Mouse (Mus musculus) urinary bladder, postnatal 14 days (tissue): ENCODE data around the gene Iqcf3.

Source experiments
- DNase-seq: peaks from one replicate; pipeline ENCODE4 v3.0.0; 2021; ENCODE audit warnings: low spot score

Iqcf3 gene

GRCm38 (mm10) chr9:106471892-106472291 is 89.5 kb downstream of the Iqcf3 start:
- DNase-seq = peak; percentile 61

GRCm38 (mm10) chr9:106470991-106471750 is 90.3 kb downstream of the Iqcf3 start:
- no peak for DNase-seq

DNA sequence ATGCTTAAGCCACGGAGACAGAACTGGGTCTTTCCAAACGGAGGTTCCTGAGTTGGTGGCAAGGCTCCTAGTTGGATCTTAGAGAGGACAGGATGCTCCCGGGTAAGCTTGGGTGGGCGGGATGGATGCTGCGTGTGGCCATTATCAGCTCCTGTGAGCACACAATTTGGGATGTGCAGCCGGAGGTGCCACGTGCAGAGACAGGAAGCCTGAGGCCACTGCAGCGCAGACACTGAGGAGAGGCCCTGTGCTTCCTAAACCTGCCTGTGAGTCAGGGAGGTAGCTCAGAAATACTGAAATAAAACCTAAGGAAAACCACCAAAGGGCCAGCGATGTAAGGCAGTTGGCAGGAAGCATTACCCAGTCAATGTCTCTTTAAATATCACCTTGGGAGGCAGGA is 91.7 kb downstream of the Iqcf3 start:
- DNase-seq = no peak

GRCm38 (mm10) chr9:106469317-106469716 is 92.1 kb downstream of the Iqcf3 start:
- no peak for DNase-seq

DNA sequence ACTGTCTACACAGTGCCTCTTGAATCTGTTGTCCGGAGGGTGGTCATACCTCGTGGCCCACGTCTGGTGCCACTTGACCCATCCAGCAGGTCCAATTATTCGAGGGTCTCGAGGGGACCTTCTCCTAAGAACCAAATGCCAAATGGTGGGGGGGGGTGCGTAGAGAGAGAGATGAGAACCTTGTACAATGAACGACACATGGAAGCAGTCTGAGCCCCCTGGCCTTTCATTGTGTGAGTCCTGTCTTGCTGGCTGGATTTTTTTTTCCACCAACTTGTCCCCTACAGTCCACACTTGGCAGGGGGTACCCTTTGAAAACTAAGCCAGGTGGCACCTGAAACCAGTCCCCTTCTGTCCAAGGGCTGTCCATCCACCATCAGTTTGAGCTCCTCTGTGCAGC is 93.7 kb downstream of the Iqcf3 start:
- no peak for DNase-seq

DNA sequence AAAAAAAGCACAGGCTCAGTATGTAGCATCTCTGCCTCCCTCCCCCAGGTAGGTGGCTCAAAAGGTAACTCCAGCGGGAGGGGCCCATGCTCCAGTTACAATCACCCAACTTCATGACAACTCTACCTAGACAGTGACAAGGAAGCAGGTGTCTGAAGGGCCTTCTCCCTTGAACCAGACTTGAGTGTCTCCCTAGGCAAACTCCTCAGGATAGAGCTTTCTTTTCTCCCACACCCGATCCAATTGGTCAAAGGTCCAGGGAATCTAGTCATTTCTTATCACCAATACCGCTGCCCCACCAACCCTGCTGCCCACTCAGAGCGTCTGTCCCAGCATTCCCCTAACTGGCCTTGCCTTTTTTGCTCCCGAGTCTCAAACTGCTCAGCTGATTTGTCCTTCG is 94.7 kb downstream of the Iqcf3 start:
- no peak for DNase-seq

DNA sequence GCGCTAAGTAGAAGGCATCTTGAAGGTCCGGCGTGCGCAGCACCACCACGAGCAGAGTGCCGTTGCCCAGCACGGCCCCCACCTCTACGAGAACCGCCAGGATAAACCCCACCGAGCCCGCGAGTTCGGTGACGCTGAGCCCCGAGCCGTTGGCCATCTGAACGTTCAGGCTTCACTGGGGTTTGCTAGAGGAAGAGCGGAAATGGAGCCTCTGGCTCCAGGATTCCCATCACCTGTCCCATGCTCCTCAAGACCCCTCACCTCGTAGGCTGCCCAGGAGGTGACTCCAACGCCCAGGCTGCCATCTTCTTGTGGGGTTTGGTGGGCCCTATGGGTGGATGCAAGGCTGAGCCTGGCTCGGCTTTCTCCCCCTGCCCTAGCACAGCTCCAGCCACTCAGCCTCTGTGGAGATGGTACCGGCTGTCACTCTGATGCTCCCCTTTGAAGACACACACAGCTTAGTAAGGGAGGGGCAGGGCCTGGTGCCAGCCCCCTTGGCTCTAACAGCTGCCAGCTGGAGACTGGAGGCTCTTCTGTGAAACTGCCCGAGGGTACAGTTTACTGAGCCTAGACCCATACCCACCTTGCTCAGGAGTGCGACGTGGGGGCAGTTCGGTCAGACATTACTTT is 95.7 kb downstream of the Iqcf3 start, which contains the start of gene Gpr62:
Gene Gpr62, minus strand, starts transcription at position 368 of the 630 bp plus-strand sequence.
- DNase-seq = no peak

DNA sequence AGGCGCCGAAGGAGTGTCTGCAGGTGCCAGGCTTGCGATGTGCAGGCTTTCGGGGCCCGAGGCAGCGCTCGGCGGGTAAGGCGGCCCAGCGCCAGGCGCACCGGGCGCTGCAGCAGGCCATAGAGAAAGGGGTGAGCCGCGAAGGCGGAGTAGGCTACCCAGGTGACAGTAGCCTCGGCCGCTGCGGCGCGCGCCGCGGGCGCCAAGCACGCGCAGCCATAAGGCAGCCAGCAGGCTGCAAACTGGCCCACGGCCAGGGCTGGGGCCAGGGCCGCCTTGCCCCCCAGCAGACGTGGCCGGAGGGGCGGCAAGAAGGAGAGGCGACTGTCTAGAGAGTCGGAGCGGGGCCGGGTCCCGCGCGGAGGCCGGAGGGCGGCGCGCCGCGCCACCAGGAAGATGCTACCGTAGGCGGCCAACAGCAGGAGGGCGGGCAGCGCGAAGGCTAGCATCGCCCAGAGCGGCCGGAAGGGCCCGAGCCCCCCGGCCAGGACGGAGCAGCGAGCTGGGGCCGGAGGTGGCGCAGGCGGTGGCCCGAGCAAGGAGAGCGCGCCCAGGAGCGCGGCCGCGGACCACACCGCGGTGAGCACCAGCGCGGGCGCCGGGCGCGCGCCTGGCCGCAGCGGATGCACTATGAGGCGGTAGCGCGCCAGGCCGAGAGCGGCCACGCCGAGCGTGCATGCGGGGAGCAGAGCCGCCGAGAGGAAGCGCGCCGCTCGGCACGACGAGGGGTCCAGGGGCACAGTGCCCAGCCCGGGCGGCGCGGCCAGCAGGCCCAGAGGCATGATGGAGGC is 96.5 kb downstream of the Iqcf3 start:
- DNase-seq = peak; percentile 53

GRCm38 (mm10) chr9:106463122-106464063 is 98.0 kb downstream of the Iqcf3 start:
- DNase-seq = no peak

DNA sequence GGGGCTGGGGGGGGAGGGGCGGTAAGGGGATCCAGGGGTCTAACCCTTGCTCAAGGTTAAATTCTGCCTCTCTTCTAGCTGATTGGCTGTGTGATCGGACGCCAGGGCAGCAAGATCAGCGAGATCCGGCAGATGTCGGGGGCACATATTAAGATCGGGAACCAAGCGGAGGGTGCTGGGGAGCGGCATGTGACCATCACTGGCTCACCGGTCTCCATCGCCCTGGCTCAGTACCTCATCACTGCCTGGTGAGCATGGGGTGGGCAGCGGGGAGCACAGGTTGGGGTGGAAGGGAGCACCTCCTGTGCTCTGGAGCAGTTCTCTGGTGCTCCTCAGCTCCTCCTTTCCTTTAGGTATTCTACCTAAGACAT is 99.0 kb downstream of the Iqcf3 start:
- DNase-seq = no peak

GRCm38 (mm10) chr9:106461641-106462429 is 99.6 kb downstream of the Iqcf3 start:
- no peak for DNase-seq

- no peak for DNase-seq
Observed at GRCm38 (mm10) chr9:106461026-106461415, 100.4 kb downstream of the Iqcf3 start.

- DNase-seq = no peak
Observed at GRCm38 (mm10) chr9:106460401-106461025, 100.9 kb downstream of the Iqcf3 start.

DNA sequence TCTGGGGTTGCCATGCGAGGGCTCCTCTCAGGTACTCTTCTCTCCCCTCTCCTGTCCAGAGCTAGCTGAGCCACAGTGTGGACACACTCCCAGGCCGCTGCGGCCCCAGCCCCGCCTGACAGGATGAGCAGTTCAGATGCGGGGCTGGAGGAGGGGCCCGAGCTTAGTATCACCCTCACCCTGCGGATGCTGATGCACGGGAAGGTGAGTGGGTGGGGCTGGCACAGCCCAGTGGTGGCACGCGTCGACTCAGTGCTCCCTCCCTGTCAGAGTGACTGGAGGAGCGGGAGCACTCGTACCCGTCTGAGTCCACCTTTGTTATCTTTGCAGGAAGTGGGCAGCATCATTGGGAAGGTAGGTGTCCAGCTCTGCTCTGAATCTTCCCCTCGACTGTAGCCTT is 101.5 kb downstream of the Iqcf3 start:
- DNase-seq = no peak

DNA sequence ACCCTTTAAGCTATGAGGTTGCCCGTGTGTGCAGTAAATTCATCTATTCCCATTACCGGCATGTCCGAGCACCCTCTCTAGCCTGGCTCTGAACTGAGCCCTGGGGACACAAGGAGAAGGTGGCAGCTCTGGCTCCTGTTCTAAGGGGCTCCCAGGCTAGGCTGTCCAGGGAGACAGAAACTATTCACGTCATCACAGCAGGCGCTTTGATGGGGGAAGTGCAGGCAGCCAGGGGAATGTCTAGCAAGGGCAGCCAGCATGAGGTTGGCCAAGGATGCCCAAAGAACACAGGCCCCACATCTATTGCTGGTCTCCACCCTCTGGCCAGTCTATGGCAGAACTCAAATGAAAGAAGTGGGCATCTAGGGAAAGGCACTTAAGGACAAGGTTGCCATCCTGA is 103.5 kb downstream of the Iqcf3 start:
- DNase-seq = no peak

DNA sequence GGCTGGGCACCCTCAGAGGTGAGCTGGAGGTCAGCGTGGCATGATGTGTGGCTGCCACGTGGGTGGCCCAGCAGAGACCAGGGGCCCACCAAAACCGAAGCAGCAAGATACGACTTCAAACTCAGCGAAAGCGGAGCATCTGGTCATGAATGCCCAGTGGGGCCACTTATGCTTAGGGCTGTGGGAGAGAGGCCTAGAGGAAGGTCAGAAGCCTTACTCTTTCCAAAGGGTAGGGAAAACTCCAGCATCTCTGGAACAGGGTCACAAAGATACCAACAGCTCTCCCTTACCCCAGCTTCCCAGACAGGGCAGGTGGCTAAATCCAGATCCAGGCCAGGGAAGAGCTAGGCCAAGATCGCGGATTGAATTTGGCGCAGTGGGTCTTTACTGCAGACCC is 104.3 kb downstream of the Iqcf3 start:
- no peak for DNase-seq

- no peak for DNase-seq
Observed at GRCm38 (mm10) chr9:106456325-106457162, 104.9 kb downstream of the Iqcf3 start.

- DNase-seq = no peak
Observed at GRCm38 (mm10) chr9:106454888-106455681, 106.3 kb downstream of the Iqcf3 start.
